Mouse (Mus musculus) forebrain, embryonic 14.5 days (tissue): Measurements from ENCODE around the gene Kcnip4. TPM values are rescaled to one million over a fixed set of nuclear protein-coding genes. Genes with fewer than 3 reads are reported as not detected.
A peak's percentile ranks its signal among the peaks of the same experiment; 100 is the strongest.

Experiments used
- ATAC-seq: fragments of 200-750 bp; cut with Nextera tagmentation; 2 replicates; pipeline ENCODE4 v1.8.0; 2017; ENCODE audit warnings: mild to moderate bottlenecking, moderate library complexity
- DNase-seq: peaks from one replicate; pipeline ENCODE4 v3.0.0-alpha.2; 2015; ENCODE audit warnings: low spot score
- H3K27ac ChIP-seq: fragments of 300-500 bp; sonication (generic); 2 replicates; pipeline ENCODE4 v1.5.1; 2014; ENCODE audit warnings: low read depth, mild to moderate bottlenecking, control low read depth, low read length, moderate library complexity
- H3K27me3 ChIP-seq: fragments of 300-500 bp; sonication (generic); replicated peaks from 2 replicates; pipeline ENCODE4 v1.6.1; 2014; ENCODE audit warnings: low read length, control low read depth, mixed read lengths; ENCODE audit not compliant: control insufficient read depth, insufficient read depth
- H3K36me3 ChIP-seq: fragments of 300-500 bp; sonication (generic); 2 replicates; pipeline ENCODE4 v1.6.1; 2014; ENCODE audit warnings: low read length, control low read depth; ENCODE audit not compliant: control insufficient read depth, insufficient read depth
- H3K4me1 ChIP-seq: fragments of 300-500 bp; sonication (generic); 2 replicates; pipeline ENCODE4 v1.6.1; 2014; ENCODE audit warnings: antibody characterized with exemption, low read length, control low read depth; ENCODE audit not compliant: control insufficient read depth, insufficient read depth
- H3K4me2 ChIP-seq: fragments of 300-500 bp; sonication (generic); 2 replicates; pipeline ENCODE4 v1.6.1; 2014; ENCODE audit warnings: mild to moderate bottlenecking, control low read depth, low read length
- H3K4me3 ChIP-seq: fragments of 300-500 bp; sonication (generic); 2 replicates; pipeline ENCODE4 v1.5.1; 2014; ENCODE audit warnings: low read depth, low read length, control low read depth
- H3K9ac ChIP-seq: fragments of 300-500 bp; sonication (generic); 2 replicates; pipeline ENCODE4 v1.6.1; 2014; ENCODE audit warnings: mild to moderate bottlenecking, low read length, control low read depth, moderate library complexity
- H3K9me3 ChIP-seq: fragments of 300-500 bp; sonication (generic); replicated peaks from 2 replicates; pipeline ENCODE4 v1.6.1; 2016; ENCODE audit warnings: low read length, control low read depth, mixed read lengths; ENCODE audit not compliant: control insufficient read depth
- WGBS: fragments of 180-500 bp; shearing (Covaris S2); extraction: QIAGEN DNeasy Blood & Tissue Kit; methylation state at CpG from one replicate; pipeline ENCODE4 v1.1.7; 2014; 5-methylcytosine and 5-hydroxymethylcytosine counted together
- polyA plus RNA-seq: library from polyadenylated mRNA; unstranded; fragments of >200 nt; fragmentation: Nextera tagmentation; extraction: Ambion mirVana; gene quantifications from 2 replicates; pipeline ENCODE4 v1.2.1, GENCODE M21; 2014

Kcnip4 gene
- polyA plus RNA-seq, 1 experiment from 2014 or later, result 8.0 TPM

- H3K9me3 ChIP-seq, result no peaks in the 10 kb centered on the region
- ATAC-seq (peak; percentile 69), DNase-seq (peak; percentile 77)
- H3K4me2 ChIP-seq, result no peak overlapping the region
- H3K27ac ChIP-seq, result no peak overlapping the region
- H3K36me3 ChIP-seq, result no peaks in the 10 kb centered on the region
- no peak overlapping the region for H3K4me3 ChIP-seq
- H3K4me1 ChIP-seq, result no peaks in the 10 kb centered on the region
- no peak overlapping the region for H3K9ac ChIP-seq
- H3K27me3 ChIP-seq, result no peaks in the 10 kb centered on the region
Measured at GRCm38 (mm10) chr5:48430459-48430858, 1094.2 kb downstream of the Kcnip4 start.

GRCm38 (mm10) chr5:48421957-48422356 lies 1102.8 kb downstream of the Kcnip4 start:
- Histone ChIP-seq H3K4me1 (no peaks in the 10 kb centered on the region), H3K4me3 (no peak overlapping the region), H3K27ac (no peak overlapping the region), H3K4me2 (no peak overlapping the region), H3K9me3 (no peaks in the 10 kb centered on the region), H3K27me3 (no peaks in the 10 kb centered on the region), H3K36me3 (no peaks in the 10 kb centered on the region), H3K9ac (no peak overlapping the region)
- no peak for ATAC-seq
- no peak for DNase-seq
- WGBS, result 100% methylated on average over 1 of the region's 1 CpGs

DNA sequence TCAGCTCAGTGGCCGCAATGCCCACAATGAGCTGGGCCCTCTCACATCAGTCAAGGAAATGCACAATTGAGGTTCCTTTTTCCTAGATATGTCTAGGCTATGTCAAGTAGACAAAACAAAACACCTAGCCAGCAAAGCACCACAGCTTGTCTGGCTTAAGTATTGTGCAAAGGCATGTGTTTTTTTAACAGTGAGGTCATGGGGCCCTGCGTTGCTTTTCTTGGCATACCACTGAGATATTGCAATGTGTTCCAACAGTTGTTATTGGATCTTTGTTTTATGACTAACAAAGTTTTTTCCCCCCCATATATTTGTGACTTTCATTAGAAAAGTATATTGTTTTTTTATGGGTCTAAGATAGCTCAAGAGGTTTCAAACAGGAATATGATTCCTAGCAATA lies 1105.0 kb downstream of the Kcnip4 start:
- H3K27ac ChIP-seq, result no peak overlapping the region
- H3K4me1 ChIP-seq, result no peaks in the 10 kb centered on the region
- 94% methylated on average over 2 of the region's 2 CpGs for WGBS
- ATAC-seq (no peak), DNase-seq (no peak)
- H3K36me3 ChIP-seq, result no peaks in the 10 kb centered on the region
- H3K4me2 ChIP-seq, result no peak overlapping the region
- no peaks in the 10 kb centered on the region for H3K27me3 ChIP-seq
- H3K9ac ChIP-seq, result no peak overlapping the region
- H3K9me3 ChIP-seq, result no peaks in the 10 kb centered on the region
- no peak overlapping the region for H3K4me3 ChIP-seq

- no peak overlapping the region for H3K4me2 ChIP-seq
- no peak overlapping the region for H3K27ac ChIP-seq
- no peaks in the 10 kb centered on the region for H3K9me3 ChIP-seq
- no peak overlapping the region for H3K9ac ChIP-seq
- H3K4me1 ChIP-seq, result no peaks in the 10 kb centered on the region
- no peaks in the 10 kb centered on the region for H3K27me3 ChIP-seq
- no peaks in the 10 kb centered on the region for H3K36me3 ChIP-seq
- DNase-seq (no peak), ATAC-seq (no peak)
- WGBS, result 97% methylated on average over 4 of the region's 4 CpGs
- H3K4me3 ChIP-seq, result no peak overlapping the region
Measured at GRCm38 (mm10) chr5:48412261-48412660, 1112.4 kb downstream of the Kcnip4 start.

DNA sequence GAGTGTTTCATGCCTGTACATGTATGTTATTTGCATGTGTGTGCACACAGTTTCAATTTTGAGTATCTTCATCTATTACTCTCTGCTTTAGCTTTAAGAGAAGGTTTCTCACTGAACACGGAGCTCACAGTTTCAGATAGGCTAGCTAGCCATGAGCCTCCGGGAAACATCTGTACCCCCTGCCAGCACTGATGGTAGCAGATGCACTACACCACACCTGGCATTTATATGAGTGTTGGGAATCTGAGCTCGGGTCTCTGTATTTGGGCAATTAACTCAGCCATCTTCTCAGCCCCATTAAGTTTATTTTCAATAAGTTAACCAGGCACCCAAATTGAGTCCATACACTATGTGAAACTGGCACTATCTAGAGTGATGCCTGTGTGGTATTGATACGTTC lies 1113.2 kb downstream of the Kcnip4 start:
- Histone ChIP-seq H3K36me3 (no peaks in the 10 kb centered on the region), H3K9me3 (no peaks in the 10 kb centered on the region), H3K4me3 (no peak overlapping the region), H3K4me2 (no peak overlapping the region), H3K27me3 (no peaks in the 10 kb centered on the region), H3K4me1 (no peaks in the 10 kb centered on the region), H3K27ac (no peak overlapping the region), H3K9ac (no peak overlapping the region)
- WGBS, result 82% methylated on average over 4 of the region's 4 CpGs
- no peak for ATAC-seq
- DNase-seq, result no peak

- H3K27ac ChIP-seq, result no peak overlapping the region
- no peak overlapping the region for H3K9ac ChIP-seq
- no peak for DNase-seq
- ATAC-seq, result no peak
- WGBS, result 73% methylated on average over 5 of the region's 5 CpGs
- H3K27me3 ChIP-seq, result no peaks in the 10 kb centered on the region
- no peaks in the 10 kb centered on the region for H3K4me1 ChIP-seq
- H3K4me2 ChIP-seq, result no peak overlapping the region
- H3K36me3 ChIP-seq, result no peaks in the 10 kb centered on the region
- no peaks in the 10 kb centered on the region for H3K9me3 ChIP-seq
- H3K4me3 ChIP-seq, result no peak overlapping the region
Measured at GRCm38 (mm10) chr5:48410348-48410747, 1114.4 kb downstream of the Kcnip4 start.

DNA sequence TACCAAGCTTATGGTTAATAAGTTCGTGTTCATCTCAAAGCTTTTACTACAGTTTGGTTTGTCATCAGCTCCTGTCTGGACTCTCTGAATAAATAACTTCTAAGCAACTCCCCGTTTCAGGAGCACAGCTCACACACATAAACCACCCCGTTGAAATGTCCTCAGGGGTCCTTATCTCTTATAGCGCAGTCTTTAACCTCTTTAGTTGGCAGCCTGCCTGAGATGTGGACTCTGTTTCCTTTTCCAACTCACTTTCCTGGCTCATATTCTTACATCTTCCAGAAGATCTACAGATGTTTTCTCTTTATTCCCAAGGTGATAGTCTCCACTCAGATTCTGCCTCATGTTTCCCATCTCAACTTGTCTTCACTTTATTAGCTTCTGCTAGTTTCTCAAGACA lies 1116.4 kb downstream of the Kcnip4 start:
- no peak for ATAC-seq
- WGBS, result 88% methylated on average over 4 of the region's 4 CpGs

GRCm38 (mm10) chr5:48402497-48402896 lies 1122.2 kb downstream of the Kcnip4 start:
- Histone ChIP-seq H3K4me1 (no peaks in the 10 kb centered on the region), H3K9me3 (no peaks in the 10 kb centered on the region), H3K4me3 (no peak overlapping the region), H3K27me3 (no peaks in the 10 kb centered on the region), H3K27ac (no peak overlapping the region), H3K36me3 (peaks cover 10% of the 10 kb centered on the region), H3K9ac (no peak overlapping the region), H3K4me2 (no peak overlapping the region)
- ATAC-seq (no peak), DNase-seq (peak; percentile 11)
- 83% methylated on average over 3 of the region's 3 CpGs for WGBS

More for the DNA sequence above, 1116.4 kb downstream of the Kcnip4 start:
- no peak overlapping the region for H3K27ac ChIP-seq
- no peaks in the 10 kb centered on the region for H3K9me3 ChIP-seq
- H3K36me3 ChIP-seq, result no peaks in the 10 kb centered on the region
- no peak for DNase-seq
- no peaks in the 10 kb centered on the region for H3K27me3 ChIP-seq
- H3K4me3 ChIP-seq, result no peak overlapping the region
- H3K9ac ChIP-seq, result no peak overlapping the region
- H3K4me2 ChIP-seq, result no peak overlapping the region
- H3K4me1 ChIP-seq, result no peaks in the 10 kb centered on the region

DNA sequence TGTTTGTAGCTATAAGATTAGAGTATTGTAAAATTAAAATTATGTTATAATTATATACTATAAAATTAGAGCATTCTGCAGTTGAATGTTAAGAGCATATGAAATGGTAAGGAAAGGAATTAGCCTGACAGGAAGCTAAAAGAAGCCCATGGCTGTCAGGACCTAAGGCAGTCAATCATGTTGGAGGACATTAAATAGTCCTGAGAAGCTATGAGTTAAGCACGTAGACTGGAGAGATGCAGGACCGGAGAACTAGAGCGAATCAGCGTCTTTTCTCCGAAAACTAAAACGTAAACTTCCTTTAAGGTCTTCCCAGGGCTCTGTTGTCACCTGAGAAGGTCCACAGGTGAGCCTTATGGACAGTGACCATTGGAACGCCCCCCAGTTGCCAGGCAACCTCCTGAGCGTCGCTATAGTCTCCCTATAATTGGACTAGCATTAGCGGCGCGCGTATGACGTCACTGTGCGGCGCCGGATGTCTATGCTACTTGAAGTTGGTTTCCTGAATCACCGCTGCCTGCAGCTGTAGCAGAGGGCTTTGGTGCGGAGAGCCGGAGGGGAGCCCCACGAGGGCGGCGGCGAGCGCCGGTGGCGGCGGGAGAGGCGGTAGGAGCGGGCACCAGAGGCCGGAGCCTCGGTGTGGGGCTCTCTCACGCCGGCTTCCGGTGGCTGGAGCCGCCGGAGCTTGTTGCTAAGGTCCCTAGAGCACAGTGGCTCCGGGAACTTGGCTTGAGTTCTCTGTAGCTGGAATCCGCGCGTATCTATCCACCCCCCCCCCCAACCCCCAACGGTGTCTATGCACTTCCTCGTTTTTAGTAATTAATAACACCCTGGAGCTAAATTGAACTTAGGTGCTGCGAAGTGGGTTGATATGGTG lies 1152.6 kb downstream of the Kcnip4 start:
- Histone ChIP-seq H3K36me3 (peaks cover 14% of the 10 kb centered on the region), H3K27me3 (no peaks in the 10 kb centered on the region), H3K9me3 (no peaks in the 10 kb centered on the region), H3K4me1 (peaks cover 4% of the 10 kb centered on the region; the same call in 1 of the 2 replicates), H3K4me3 (peak overlapping the region; percentile 81), H3K27ac (0 out of 2 replicates have a peak overlapping the region, but pooled peaks have one; percentile 48), H3K4me2 (peak overlapping the region; percentile 61), H3K9ac (peak overlapping the region; percentile 70)
- DNase-seq (peak; percentile 98), ATAC-seq (peak; percentile 100)
- under 1% methylated on average over 44 of the region's 44 CpGs for WGBS
